Mouse (Mus musculus) right cerebral cortex, postnatal 36 days (tissue): ENCODE results near the gene Kcnip1.

Experiments used
- DNase-seq, 2 experiments: peaks; one replicate each; pipeline ENCODE4 v3.0.0; 2022; ENCODE audit warnings: low spot score in 2 of 2, mixed read lengths in 1 of 2

The Kcnip1 gene

DNA sequence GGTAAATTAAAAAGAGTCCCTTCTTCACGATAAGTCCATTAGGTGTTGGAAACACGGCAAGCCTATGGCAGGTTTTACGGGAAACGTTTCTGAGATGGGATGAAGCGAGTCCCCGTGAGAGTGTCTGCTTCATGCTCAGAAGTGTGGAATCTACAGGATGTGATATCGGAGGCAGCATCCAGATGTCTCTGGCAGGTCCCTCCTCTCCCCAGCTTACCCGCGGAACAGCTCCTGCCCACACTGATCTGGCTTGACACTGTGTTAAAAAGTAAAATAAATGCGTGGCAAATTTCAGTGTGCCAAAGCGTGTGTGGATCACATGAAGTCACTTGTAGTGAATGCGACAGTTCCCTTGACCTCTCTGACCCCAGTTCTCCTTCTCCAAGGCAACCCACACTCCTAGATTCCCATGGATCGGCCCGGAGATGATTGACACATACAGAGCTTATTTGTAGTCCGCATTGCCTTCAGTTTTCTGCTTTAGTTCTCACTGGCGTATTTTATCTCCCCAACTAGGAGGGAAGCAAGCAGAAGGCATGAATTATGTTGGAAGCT, 231.7 kb downstream of the Kcnip1 start:
- DNase-seq, result no peak

DNA sequence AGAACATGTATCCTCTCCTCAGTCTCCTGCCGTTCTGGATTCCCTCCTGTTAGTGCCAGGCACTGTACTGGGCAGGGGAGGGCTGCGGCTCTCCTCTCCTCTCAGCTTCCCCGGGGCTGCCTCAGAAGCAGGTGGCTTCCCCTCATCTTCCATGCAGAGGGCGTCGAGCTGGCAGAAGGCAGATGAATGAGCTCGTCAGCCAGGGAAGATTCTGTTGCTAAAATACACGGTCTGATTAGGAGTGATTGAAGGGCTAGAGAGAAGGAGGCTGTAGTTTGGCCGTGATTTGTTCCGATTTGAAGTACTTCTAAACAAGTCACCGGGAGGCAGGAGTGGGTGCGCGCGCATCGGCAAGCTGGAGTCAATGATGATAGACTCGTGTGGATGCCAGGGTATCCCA, 236.3 kb downstream of the Kcnip1 start:
- DNase-seq, result peak in 1 of 2 experiments; percentile 30

DNA sequence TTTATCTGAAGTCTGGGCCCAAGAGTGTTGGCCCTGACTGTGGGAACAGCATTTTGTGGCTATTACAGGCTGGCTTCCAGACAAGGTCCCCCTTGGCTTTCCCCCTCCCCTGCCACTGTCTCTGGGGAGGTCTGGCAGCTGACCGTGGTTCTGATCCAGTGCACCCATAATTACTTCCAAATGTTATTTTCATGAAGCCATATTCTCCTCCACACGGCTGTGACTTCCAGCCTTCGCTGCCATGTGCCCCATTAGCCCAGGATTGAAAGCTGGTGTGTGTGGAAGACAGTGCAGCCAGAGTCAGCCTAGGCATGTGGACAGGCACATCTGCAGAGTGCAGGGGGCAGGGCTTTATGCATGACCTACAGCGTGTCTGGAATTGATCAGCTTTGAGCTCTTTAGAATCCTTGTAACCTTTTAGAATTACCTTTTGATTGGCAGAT, 240.5 kb downstream of the Kcnip1 start:
- no peak for DNase-seq

DNA sequence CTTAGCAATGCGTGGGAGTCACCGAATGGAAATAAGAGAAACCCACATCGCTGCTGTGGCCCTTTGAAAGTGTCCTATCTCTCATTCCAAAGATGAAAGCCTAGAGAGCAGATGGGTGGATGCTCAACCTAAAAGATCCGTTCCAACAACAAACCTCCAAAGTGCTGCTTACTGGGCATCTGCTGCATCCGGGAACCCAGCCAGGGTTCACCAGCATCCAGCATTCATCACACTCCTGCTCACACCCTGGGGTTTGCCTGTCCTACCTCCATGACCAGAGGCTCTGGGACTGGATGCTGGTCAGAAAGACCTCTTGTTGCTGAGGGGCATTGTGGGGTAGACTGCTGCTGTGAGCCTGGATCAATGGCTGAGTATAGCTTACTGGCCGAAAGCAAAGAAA, 241.4 kb downstream of the Kcnip1 start:
- no peak for DNase-seq

DNA sequence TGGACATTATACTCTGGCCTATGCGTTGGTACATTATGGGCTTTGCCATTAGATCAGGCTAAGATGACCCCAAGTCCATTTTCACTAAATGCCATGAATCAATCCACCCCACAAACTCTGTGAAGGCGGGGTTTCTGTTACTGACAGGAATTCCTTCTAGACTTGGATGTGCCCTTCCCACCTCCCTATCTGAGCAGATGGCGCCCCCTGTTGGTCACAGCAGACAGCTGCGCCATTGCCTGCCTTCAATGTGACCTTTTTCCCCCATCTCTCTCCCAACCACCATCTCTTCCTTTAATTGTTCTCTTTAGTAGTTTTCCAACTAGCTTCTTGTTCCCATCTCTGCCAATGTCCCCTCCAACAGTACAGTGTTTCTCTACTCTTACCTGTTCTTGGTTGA, 243.0 kb downstream of the Kcnip1 start:
- no peak for DNase-seq

DNA sequence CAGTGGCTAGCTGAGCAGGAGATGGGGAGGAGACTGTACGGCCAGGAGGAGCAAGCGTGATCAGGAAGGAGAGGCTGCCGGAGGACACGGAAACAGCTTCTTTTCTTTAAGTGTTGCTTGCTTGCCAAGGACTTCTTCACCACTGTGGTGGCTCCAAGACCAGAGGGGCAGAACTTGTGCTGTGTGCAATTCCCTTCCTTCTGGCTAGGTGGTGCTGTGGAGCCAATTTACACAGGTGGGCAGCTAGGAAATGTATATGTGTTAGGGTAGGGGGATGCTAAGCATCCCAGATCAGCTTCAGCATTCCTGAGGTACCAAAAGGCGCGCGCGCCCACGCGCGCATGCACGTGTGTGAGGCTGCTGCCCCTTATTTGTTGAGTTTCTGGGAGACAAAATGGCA, 243.5 kb downstream of the Kcnip1 start:
- DNase-seq, result no peak

DNA sequence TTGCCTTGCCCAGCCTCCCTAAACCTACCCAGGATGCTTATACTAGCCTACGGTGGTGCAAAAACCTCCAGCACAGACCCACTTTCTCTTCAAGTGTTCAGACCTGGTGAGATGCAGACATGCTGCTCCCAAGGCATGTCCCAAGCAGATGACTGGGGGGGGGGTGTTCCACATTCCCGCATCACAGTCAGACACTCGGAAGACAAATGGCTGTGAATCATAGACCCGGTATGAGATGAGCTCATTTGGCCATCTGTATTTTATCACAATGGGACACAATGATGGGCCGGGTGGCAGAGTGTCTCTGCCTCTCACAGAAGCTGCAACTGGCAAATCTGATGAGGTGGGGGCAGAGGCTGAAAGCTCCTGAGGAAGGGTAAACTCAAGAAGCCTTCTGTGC, 244.2 kb downstream of the Kcnip1 start:
- no peak for DNase-seq

DNA sequence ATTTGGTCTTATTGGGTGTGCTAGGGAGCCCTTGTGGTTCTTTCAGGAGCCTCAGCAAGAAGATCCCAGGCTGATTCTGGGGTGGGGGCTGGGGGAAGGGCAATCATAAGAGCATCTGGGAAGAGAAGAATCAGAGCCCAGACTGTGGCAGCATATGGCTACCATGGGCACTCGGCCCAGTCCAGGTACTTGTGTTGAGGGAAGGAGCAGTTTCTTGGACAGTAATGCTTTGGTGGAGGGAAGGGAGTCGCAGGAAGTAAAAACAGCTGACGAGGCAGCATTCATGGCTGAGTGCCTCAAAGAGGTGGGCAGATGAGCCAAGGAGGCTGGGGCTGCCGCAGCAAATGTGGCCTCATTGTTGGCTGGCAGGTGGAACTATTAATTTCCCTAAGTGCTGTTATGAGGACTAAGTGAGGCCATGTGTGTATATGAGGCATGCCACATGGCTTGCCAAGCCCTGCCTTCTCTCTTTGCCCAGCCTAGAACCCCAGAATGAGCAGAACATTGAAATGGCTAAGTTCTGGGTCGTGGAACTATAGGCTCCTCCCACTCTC, 245.5 kb downstream of the Kcnip1 start:
- DNase-seq, result peak in 1 of 2 experiments; percentile 37

DNA sequence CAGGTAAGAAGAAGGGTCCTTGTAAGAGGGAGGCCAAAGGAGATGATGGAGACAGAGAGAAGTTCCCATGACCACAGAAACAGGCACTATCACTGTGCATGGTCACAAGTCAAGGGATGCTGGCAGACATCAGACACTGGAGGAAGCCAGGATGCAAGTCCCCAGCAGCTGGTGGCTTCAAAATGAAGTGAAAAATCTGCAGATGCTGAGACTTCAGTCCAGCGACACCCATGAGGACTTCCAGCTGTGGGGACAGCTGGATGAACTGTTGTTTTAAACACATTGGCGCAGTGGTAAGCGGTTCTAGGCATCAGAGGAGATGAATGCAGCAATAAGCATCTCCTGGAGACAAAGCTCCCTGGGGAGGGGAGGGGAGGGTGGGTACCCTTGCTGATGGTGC, 246.6 kb downstream of the Kcnip1 start:
- DNase-seq, result no peak

DNA sequence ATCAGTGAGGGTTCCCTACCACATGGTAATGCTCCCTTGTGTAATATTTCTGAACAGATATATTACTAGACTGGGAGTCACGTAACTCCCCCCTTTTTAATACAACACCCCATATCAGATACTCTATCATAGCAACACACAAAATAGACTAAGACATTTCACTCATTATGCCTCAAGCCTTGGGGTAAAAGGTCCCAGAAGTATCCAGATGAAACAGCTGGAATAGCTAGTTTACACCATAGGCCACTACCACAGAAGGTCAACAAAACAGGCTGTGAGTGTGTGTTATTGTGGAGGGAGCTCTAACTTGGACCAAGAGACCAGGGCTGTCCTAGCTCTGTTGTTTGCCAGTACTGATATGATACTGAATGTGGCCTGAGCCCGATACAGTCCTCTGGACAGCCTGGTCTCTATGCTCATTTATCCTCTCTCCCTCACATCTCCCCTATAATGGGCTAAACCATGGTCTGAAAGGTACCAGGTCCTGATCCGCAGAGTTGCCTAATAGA, 247.1 kb downstream of the Kcnip1 start:
- DNase-seq, result no peak

DNA sequence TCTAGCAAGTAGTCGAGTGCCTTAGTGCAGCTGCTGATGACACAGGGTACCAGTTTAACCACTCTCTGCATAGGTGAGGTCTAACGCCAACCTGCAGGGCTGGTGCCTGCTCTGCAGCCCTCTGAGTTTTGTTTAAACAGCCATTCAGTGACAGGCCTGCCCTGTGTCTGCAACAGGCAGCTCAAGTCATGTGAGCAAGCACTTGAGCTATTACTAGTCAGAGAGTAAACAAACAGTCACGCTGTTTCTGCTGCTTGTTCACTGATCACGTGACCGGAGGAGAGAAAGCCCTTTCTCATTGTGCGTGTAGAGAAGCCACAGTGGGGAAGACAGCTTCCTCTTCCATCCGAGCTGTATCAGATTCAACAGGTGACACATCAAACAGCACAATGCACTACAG, 248.5 kb downstream of the Kcnip1 start:
- DNase-seq, result no peak

DNA sequence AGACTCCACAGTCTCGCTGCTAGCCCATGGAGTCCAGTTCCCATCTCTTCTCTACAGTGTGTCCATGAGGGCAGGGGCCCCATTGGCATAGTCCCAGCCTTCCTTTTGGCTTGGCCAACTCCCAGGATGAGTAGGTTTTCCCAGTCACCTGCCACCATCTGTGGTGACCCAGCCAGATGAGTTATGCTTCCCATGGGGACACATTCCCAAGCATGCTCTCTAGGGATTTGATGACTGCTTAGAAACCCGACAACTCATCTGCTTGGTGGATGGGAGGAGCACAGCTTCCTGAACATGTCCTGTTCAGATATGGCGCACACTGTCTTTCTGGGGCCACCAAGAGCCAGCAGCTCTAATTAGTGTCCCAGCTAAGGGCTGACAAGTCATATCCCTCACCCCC, 252.8 kb downstream of the Kcnip1 start:
- DNase-seq, result no peak

DNA sequence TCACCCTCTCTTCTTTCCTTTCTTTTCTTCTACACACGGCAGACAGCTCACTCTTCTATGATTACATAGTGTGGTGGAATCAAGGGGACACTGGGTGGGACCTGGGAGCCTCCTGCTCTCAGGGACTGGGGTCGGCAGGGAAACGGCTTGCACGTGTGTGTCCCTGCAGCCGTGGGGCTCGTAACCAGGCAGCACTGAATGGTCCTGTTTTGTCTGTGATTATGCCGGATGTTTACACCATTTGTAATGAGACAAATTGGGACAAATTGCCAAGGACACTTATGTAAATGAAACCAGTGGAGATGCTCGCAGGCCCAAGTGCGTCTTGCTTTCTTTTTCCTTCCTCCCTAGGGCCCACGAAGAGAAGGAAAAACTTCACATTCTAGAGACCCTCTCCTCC, 256.5 kb downstream of the Kcnip1 start:
- no peak for DNase-seq

DNA sequence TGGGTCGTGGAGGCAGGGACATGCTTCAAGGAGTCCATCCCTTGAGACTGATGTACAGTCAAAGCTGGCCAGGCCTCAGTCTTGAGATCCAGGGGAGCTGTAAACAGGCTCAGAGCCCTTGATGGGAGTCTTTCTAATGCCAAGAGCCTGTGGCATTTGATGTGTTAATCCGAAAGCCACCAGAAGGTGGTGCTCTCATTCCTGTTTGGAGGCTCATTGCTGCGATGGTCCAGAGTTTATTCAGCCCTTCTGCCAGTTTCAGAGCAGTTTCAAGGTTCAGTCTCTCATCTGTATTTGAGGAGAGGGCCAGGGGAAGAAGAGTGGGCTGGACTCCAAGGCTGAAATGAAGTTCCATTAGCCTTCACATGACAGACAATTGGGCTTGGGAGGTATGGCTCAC, 259.7 kb downstream of the Kcnip1 start:
- peak; percentile 45 to 64 for DNase-seq

DNA sequence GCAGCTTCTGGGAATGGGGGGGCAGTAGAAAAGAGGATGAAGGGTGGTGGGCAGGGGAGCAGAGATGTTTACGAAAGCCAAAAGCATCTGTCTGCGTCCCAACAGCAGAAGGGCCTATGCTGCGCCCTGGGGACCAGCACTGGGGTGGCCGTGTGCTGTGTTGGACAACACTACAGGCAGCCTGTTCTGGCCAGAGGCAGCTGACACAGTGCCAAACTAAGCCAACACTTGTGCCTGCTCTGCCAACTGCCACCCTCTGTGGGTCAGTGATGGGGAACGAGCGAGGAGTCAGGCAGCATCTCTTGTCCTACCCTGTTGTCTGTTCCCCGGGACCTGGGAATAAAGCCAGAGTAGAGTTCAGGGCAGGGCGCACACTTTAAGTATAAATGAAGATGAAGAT, 260.6 kb downstream of the Kcnip1 start:
- no peak for DNase-seq

DNA sequence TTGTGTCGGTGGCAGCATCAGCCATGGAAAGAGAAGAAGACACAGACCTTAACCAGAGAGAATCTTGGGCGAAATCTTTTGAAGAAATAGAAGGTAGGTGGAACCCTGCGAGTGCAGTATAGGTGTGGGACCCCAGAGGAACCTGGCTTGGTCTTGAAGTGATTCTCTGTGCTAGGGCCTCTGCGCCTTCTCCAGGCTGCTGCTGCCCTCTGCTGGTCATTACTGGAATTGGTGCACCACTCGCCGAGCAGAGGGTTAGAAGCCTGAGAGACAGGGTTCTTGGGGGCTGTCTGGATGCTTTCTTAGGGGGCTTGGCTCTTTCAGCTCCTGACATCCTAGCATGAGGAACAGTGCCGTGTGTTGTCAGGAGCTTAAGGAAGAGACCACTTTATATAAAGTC, 271.7 kb downstream of the Kcnip1 start:
- peak in 1 of 2 experiments; percentile 26 for DNase-seq

DNA sequence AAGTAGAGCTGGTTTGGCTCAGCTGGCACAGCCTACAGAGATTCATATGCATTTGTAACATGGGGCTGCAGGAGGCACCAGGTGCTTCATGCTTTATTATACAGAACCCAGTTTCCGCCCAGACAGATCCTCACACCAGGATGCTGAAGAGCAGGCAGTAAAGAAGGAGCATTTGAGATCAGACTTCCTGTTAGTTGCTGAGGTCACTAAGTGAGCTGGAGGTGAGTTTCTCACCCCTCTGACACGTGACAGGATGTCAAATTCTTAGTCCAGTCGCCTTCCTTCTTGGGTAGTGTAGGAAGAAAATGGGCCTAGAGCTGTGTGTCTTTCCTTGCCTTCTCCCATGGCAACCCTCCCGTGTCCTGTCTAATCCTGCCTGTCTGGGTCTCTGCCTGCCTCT, 286.2 kb downstream of the Kcnip1 start:
- DNase-seq, result no peak

DNA sequence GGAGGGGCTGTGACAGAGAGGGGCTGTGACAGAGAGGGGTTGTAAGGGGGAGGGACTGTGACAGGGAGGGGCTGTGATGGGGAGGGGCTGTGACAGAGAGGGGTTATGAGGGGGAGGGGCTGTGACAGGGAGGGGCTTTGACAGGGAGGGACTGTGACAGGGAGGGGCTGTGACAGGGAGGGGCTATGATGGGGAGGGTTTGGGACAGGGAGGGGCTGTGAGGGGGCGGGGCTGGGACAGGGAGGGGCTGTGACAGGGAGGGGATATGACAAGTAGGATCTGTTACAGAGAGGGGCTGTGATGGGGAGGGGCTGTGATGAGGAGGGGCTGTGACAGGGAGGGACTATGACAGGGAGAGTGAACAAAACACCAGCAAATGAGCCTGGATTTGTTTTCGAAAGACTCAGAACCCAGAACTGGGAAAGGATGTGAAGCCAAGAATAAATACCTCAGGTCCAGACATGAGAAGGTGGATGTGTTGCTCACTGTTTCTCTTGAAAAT, 290.9 kb downstream of the Kcnip1 start:
- DNase-seq, result no peak

DNA sequence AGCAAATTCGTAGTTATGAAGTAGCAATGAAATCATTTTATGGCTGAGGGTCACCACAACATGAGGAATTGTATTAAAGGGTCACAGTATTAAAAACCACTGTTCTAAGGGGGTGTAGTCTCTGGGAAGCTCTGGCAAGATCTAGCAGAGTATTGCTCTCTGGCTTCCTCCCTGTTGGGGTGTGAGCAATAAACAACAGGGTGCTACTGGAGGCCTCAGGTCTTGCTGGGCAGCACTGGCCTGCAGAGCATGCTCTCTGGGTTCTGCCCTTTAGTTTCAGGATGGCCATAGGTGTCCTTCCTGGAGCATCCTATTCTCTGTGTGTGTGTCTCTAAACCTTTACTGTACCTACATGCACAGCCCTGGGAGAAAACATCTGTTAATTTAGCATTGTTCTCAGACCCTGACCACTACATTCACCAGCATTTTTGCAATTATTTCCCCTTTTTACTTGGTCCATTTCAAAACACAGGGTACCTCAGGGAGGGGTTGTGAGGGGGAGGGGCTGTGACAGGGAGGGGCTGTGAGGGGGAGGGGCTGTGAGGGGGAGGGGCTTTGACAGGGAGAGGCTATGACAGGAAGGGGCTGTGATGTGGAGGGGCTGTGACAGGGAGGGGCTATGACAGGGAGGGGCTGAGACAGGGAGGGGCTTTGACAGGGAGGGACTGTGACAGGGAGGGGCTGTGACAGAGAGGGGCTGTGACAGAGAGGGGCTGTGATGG, 291.6 kb downstream of the Kcnip1 start:
- DNase-seq, result no peak

DNA sequence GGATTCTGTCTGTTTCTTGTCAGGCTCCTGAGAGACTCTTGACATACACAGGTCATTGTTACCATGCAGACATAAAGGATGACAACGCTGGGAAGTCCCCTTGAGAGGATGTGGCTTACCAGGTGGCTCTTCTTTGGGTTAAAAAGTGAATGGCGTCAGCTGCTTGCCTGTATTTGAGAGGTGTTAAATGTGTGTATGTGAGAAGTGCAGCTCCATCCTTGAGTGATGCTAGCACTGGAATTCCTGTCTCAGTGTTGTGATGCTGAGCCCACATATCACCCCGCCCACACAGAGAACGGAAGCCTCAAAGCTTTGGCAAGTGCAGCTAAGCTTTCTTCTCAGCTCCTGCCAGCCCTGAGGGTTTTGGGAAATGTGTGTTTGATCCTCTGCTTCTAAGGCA, 292.2 kb downstream of the Kcnip1 start:
- DNase-seq, result peak; percentile 84 to 92

DNA sequence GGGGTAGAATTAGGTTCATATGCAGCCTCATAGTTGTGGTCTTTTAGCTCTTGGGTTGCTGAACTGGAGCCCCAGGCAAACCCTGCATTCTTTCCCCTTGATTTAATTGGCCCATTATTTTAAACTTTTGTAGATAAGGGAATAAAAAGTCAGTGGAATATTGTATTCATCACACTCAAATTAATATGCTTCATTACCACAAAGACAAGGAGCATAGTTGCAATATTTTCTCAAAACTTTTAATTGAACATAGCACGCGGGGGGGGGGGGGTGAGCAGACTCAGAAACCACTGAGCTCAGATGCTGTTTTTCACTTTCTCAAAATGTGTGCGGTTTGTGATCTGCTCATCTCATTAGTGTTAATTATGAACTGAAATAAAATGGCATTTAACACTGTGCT, 302.8 kb downstream of the Kcnip1 start:
- DNase-seq, result no peak

DNA sequence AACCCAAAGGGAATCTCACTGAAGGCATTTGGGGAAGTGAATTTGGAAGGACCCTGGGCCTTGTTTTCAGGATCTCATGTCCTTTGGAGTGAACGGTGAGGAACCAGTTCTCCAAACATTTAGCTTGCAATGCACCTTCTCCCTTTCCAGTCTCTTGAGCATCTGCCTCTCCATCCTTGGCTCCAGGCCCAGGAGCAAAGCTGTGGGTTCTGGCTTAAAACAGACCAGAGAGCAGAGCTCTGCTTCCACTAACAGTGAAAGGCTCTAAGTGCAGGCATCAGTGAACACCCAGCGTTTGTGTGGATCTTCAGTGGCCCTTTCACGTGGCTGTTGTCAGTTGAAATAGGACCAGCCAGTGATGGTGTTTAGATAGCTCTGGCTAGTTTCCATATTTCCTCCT, 307.0 kb downstream of the Kcnip1 start:
- peak; percentile 24 to 33 for DNase-seq

DNA sequence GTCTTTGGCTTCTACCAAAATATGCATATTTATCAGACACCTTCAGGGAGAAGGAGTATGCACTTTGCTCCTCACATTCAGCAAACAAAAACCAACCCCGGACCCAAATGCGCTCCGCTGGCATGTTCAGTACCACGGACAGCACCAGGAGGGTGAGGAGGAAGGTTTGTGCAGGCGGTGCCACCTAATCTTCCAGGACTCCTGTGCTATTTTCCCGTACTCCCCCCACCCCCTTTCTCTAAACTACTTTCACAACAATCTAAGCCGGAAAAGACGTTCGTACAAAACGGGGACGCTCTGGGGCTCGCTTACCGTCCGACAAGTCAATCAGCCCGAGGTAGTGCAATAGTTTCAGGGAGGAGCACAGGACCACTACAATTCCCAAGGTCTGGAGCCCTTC, 312.8 kb downstream of the Kcnip1 start:
- no peak for DNase-seq
